In genomic region chr1:190207246-190207645, GRCm38 (mm10) we compare ENCODE assay signal across 28 mouse cellular contexts. TPM values are rescaled to one million over a fixed set of nuclear protein-coding genes. Genes with fewer than 3 reads are reported as not detected.
"Had no signal": no experiment of that assay in that cellular context is flagged by ENCODE, and none has a peak within 500 bp of the region (broad histone marks: within the 10 kb centered on the region; RNA-seq: fewer than 3 reads in every experiment).

No protein-coding gene starts in this region.

- H3K36me3 ChIP-seq: heart, embryonic 15.5 days; hindbrain, embryonic 10.5 days; hindbrain, embryonic 12.5 days; intestine, embryonic 15.5 days; limb, embryonic 10.5 days; limb, embryonic 12.5 days; liver, embryonic 13.5 days; liver, embryonic 15.5 days had no signal

- DNase-seq: gastrocnemius, adult 2 months; gastrocnemius, postnatal 10 days; gastrocnemius, postnatal 25 days; heart, postnatal 10 days; heart, postnatal 4 days; kidney, adult 18-20 months; kidney, adult 8-10 months; kidney, postnatal 10 days; kidney, postnatal 25 days; kidney, postnatal 4 days; liver; liver, embryonic 13.5 days had no signal

- H3K27me3 ChIP-seq: heart, embryonic 15.5 days; hindbrain, embryonic 12.5 days; intestine, embryonic 15.5 days; limb, embryonic 12.5 days; liver, embryonic 13.5 days; liver, embryonic 15.5 days had no signal

- H3K4me1 ChIP-seq: heart, embryonic 15.5 days; hindbrain, embryonic 12.5 days; intestine, embryonic 15.5 days; limb, embryonic 10.5 days; limb, embryonic 12.5 days; liver, embryonic 13.5 days; liver, embryonic 15.5 days had no signal

- H3K27ac ChIP-seq: gastrocnemius, adult 2 months; heart, embryonic 15.5 days; hindbrain, embryonic 10.5 days; hindbrain, embryonic 12.5 days; hindbrain, embryonic 14.5 days; intestine, embryonic 15.5 days; left cerebral cortex, adult 2 months; limb, embryonic 10.5 days; limb, embryonic 12.5 days; liver, embryonic 13.5 days; liver, embryonic 15.5 days had no signal

- H3K9ac ChIP-seq: heart, embryonic 15.5 days; hindbrain, embryonic 12.5 days; hindbrain, embryonic 14.5 days; intestine, embryonic 15.5 days; limb, embryonic 12.5 days; liver, embryonic 13.5 days; liver, embryonic 15.5 days had no signal

- H3K4me2 ChIP-seq: heart, embryonic 11.5 days; heart, embryonic 15.5 days; hindbrain, embryonic 12.5 days; hindbrain, embryonic 14.5 days; intestine, embryonic 15.5 days; limb, embryonic 12.5 days; liver, embryonic 11.5 days; liver, embryonic 13.5 days; liver, embryonic 15.5 days had no signal

- ATAC-seq: forebrain, embryonic 16.5 days; hindbrain, embryonic 16.5 days; inflammation-experienced regulatory T-cells, adult 6 months; intestine, embryonic 15.5 days; intestine, postnatal 0 days had no signal

- H3K4me3 ChIP-seq: gastrocnemius, adult 2 months; heart, embryonic 15.5 days; hindbrain, embryonic 10.5 days; hindbrain, embryonic 12.5 days; intestine, embryonic 15.5 days; left cerebral cortex, adult 2 months; limb, embryonic 10.5 days; limb, embryonic 12.5 days; liver, embryonic 13.5 days; liver, embryonic 15.5 days had no signal

- H3K9me3 ChIP-seq: heart, embryonic 15.5 days; hindbrain, embryonic 10.5 days; hindbrain, embryonic 12.5 days; intestine, embryonic 15.5 days; limb, embryonic 10.5 days; limb, embryonic 12.5 days; liver, embryonic 13.5 days; liver, embryonic 15.5 days had no signal

RNA-seq across cellular contexts. Expression of gene Prox1, which starts 36.7 kb away (rescaled TPM):
- total RNA-seq: granulocyte monocyte progenitor cell, adult 5-6 weeks had no signal
